Mouse (Mus musculus): ENCODE data around the gene Ubxn7. TPM values are rescaled to one million over a fixed set of nuclear protein-coding genes. Genes with fewer than 3 reads are reported as not detected.
"Not testable (repeated sequence)": the region's sequence is repeated elsewhere in the genome, so short reads cannot be mapped to it uniquely, and the experiment has no call there.

Gene Ubxn7
- polyA plus RNA-seq (2015; fragmentation: Nextera tagmentation; extraction: Ambion mirVana) = 18.1 and 22.1 TPM in 2 replicates

DNA sequence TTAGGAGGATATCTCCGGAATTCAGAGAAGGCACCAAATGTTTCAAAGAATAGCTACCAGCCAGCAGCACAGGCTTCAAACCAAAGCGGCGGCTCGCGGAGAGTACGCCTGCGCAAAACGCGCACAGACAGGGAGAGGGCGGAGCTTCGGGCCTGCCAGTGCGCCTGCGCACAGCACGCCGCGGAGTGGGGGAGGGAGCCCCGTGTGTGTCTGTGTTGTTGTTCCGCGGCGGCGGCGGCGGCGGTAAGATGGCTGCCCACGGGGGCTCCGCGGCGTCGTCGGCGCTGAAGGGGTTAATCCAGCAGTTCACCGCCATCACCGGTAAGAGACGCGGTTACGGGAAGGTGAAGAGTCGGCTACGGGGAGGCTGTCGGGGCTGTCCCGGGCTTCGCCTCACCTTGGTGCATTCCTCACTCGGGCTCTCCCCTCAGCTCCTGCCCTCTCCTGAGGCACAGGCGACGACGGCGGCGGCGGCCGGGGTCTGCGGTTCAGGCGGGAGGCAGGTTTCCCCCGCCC, at the start of gene Ubxn7:
TSS of gene Ubxn7 (plus strand) at position 218 of the 516 bp plus-strand sequence.
- H3K4me2 ChIP-seq (ENCODE audit: low read depth, low read length) = peak within 1 kb of the TSS; percentile 54
- H3K27ac ChIP-seq (ENCODE audit: low read length) = peak within 1 kb of the TSS; percentile 98
- peak within 1 kb of the TSS; percentile 97 for H3K9ac ChIP-seq (ENCODE audit: low read length)
- H3K27me3 ChIP-seq (ENCODE audit: control insufficient read depth, insufficient read depth, low read length) = no peaks in the 10 kb centered on the region
- H3K9me3 ChIP-seq (replicated peaks; ENCODE audit: control insufficient read depth, low read length) = no peaks in the 10 kb centered on the region
- peak; percentile 98 for ATAC-seq (ENCODE audit: insufficient read depth, low FRiP score)
- no peaks in the 10 kb centered on the region for H3K36me3 ChIP-seq (ENCODE audit: control insufficient read depth, insufficient read depth, low read length)
- under 1% methylated on average over 52 of the region's 52 CpGs for WGBS
- H3K4me1 ChIP-seq (ENCODE audit: control insufficient read depth, insufficient read depth, low read length) = no peaks in the 10 kb centered on the region
- H3K4me3 ChIP-seq (replicated peaks; ENCODE audit: low read length) = peak within 1 kb of the TSS; percentile 100

DNA sequence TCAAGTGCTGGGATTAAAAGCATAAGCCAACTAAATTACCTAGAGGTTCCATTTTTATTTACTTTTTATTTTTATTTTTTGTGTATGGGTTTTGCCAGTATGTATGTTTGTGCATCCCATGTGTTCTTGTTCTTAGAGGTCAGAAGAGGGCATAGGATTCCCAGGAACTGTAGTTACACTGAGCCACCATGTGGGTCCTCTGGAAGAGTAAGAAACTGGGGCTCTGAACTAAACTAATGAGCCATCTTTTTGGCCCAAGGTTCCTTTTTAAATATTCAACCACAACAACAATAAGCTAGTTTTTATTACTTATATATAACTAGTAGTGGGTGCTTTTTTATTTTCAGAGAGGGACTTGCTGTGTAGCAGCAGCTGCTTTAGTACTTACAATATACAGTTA, 49.4 kb upstream of the Ubxn7 start:
- Histone ChIP-seq H3K27ac (ENCODE audit: low read length) (no peak overlapping the region), H3K9me3 (replicated peaks; ENCODE audit: control insufficient read depth, low read length) (0 out of 2 replicates have a peak, but pooled peaks cover 5% of the 10 kb centered on the region), H3K4me2 (ENCODE audit: low read depth, low read length) (no peak overlapping the region), H3K36me3 (ENCODE audit: control insufficient read depth, insufficient read depth, low read length) (peaks cover 17% of the 10 kb centered on the region; the same call in 1 of the 2 replicates), H3K4me3 (replicated peaks; ENCODE audit: low read length) (no peak overlapping the region), H3K9ac (ENCODE audit: low read length) (no peak overlapping the region), H3K27me3 (ENCODE audit: control insufficient read depth, insufficient read depth, low read length) (no peaks in the 10 kb centered on the region), H3K4me1 (ENCODE audit: control insufficient read depth, insufficient read depth, low read length) (peaks cover 9% of the 10 kb centered on the region)
- ATAC-seq (ENCODE audit: insufficient read depth, low FRiP score) = no peak

DNA sequence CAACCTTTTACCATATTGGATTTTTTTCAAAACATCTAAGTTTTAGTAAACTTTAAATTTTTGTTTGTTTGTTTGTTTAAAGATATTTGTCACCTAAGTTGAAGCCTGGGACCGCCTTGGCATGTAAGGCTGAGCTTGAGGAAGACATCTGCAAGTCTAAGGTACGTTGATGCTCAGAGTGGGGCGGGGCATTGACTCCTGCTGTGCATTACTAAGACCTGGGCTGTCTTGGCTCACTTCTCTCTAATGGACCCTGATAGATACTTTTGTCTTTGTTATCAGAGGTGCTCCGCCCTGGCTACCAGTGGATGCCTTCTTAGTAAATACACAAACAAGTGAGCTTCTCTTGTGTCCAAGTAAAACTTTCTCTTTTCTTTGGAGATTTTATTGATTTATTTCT, 40.2 kb upstream of the Ubxn7 start:
- H3K27ac ChIP-seq (ENCODE audit: low read length) = no peak overlapping the region
- H3K9ac ChIP-seq (ENCODE audit: low read length) = no peak overlapping the region
- H3K4me1 ChIP-seq (ENCODE audit: control insufficient read depth, insufficient read depth, low read length) = no peaks in the 10 kb centered on the region
- ATAC-seq (ENCODE audit: insufficient read depth, low FRiP score) = no peak
- H3K27me3 ChIP-seq (ENCODE audit: control insufficient read depth, insufficient read depth, low read length) = no peaks in the 10 kb centered on the region
- H3K4me3 ChIP-seq (replicated peaks; ENCODE audit: low read length) = no peak overlapping the region
- no peak overlapping the region for H3K4me2 ChIP-seq (ENCODE audit: low read depth, low read length)
- H3K36me3 ChIP-seq (ENCODE audit: control insufficient read depth, insufficient read depth, low read length) = peaks cover 27% of the 10 kb centered on the region
- no peaks in the 10 kb centered on the region for H3K9me3 ChIP-seq (replicated peaks; ENCODE audit: control insufficient read depth, low read length)
- 93% methylated on average over 4 of the region's 4 CpGs for WGBS

DNA sequence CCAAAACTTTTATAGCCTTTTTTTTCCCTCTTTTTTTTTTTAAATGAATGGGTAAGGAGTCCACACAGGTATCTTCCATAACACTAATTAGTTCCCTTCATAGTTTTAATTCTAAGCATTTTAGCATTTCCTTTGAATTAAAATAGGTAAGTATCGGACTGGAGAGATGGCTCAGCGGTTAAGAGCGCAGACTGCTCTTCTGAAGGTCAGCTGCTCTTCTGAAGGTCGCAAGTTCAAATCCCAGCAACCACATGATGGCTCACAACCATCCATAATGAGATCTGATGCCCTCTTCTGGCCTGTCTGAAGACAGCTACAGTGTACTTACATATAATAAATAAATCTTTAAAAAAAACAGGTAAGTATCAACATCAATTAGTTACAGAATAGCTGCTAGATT, 32.4 kb upstream of the Ubxn7 start:
- H3K9ac ChIP-seq (ENCODE audit: low read length); ATAC-seq (ENCODE audit: insufficient read depth, low FRiP score); H3K9me3 ChIP-seq (replicated peaks; ENCODE audit: control insufficient read depth, low read length); H3K27ac ChIP-seq (ENCODE audit: low read length); H3K4me3 ChIP-seq (replicated peaks; ENCODE audit: low read length); H3K4me1 ChIP-seq (ENCODE audit: control insufficient read depth, insufficient read depth, low read length); H3K4me2 ChIP-seq (ENCODE audit: low read depth, low read length); H3K27me3 ChIP-seq (ENCODE audit: control insufficient read depth, insufficient read depth, low read length): not testable (repeated sequence)
- peaks cover 22% of the 10 kb centered on the region for H3K36me3 ChIP-seq (ENCODE audit: control insufficient read depth, insufficient read depth, low read length)
- WGBS = 94% methylated on average over 4 of the region's 4 CpGs

DNA sequence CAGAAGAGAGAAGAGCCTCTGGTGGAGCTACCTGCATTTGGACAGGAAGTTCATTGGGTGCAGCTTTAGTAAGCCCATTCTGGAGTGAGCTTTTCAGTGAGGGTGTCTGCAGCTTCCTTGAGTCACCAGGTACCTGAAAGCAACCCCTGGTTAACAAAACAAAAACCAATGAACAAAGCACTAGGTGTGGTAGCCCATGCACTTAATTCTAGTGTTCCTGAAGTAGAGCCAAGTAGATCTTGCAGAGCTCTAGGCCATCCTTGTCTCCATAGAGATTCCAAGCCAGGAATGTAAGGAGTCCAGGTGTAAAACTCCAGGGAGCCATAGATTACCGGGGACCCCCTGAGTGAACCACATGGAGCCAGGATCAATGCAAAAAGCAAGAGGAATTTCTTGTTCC, 29.0 kb upstream of the Ubxn7 start:
- no peak overlapping the region for H3K4me2 ChIP-seq (ENCODE audit: low read depth, low read length)
- no peak overlapping the region for H3K4me3 ChIP-seq (replicated peaks; ENCODE audit: low read length)
- H3K27me3 ChIP-seq (ENCODE audit: control insufficient read depth, insufficient read depth, low read length) = no peaks in the 10 kb centered on the region
- WGBS = 54% methylated on average over 1 of the region's 1 CpGs
- ATAC-seq (ENCODE audit: insufficient read depth, low FRiP score) = no peak
- H3K9me3 ChIP-seq (replicated peaks; ENCODE audit: control insufficient read depth, low read length) = no peaks in the 10 kb centered on the region
- peaks cover 9% of the 10 kb centered on the region; the same call in 1 of the 2 replicates for H3K36me3 ChIP-seq (ENCODE audit: control insufficient read depth, insufficient read depth, low read length)
- no peaks in the 10 kb centered on the region for H3K4me1 ChIP-seq (ENCODE audit: control insufficient read depth, insufficient read depth, low read length)
- H3K9ac ChIP-seq (ENCODE audit: low read length) = no peak overlapping the region
- no peak overlapping the region for H3K27ac ChIP-seq (ENCODE audit: low read length)

DNA sequence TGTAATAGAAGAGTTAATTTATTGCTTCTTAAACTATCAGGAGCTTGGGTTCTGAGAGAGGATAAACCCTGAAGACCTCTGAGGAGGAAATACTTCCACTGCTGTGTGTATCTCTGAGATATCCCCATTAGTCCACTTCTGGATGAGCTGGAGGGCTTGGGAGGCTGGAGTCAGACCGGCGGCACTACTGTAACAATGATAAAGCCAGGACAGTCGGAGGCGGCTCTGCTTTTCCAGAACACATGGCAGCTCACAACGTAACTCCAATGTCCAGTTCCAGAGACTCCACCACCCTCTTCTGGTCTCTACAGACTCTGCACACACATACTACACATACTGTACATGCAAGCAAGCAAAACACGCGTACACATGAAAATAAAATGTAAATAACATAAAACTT, 28.2 kb upstream of the Ubxn7 start:
- no peak for ATAC-seq (ENCODE audit: insufficient read depth, low FRiP score)
- Histone ChIP-seq H3K4me1 (ENCODE audit: control insufficient read depth, insufficient read depth, low read length) (no peaks in the 10 kb centered on the region), H3K9ac (ENCODE audit: low read length) (no peak overlapping the region), H3K4me2 (ENCODE audit: low read depth, low read length) (no peak overlapping the region), H3K27ac (ENCODE audit: low read length) (no peak overlapping the region), H3K36me3 (ENCODE audit: control insufficient read depth, insufficient read depth, low read length) (peaks cover 7% of the 10 kb centered on the region; the same call in 1 of the 2 replicates), H3K4me3 (replicated peaks; ENCODE audit: low read length) (no peak overlapping the region), H3K27me3 (ENCODE audit: control insufficient read depth, insufficient read depth, low read length) (no peaks in the 10 kb centered on the region), H3K9me3 (replicated peaks; ENCODE audit: control insufficient read depth, low read length) (no peaks in the 10 kb centered on the region)
- 95% methylated on average over 7 of the region's 7 CpGs for WGBS

DNA sequence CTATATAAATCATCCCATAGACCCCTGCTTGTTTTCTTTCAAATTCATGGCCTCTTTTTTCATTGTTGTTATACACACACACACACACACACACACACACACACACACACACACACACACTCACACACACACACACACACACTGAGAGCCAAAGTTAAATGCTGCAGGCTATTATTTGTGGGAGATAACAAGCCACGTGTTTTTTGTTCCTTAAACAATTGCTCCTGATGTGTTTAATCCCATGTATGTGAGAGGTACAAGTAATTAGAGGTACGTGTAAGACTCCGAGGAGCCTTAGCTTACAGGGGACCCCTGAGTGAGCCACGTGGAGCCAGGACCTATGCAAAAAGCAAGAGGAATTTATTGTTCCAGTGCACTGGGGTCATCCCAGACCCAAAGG, 20.1 kb upstream of the Ubxn7 start:
- Histone ChIP-seq H3K36me3 (ENCODE audit: control insufficient read depth, insufficient read depth, low read length) (no peaks in the 10 kb centered on the region), H3K4me2 (ENCODE audit: low read depth, low read length) (no peak overlapping the region), H3K27me3 (ENCODE audit: control insufficient read depth, insufficient read depth, low read length) (no peaks in the 10 kb centered on the region), H3K9ac (ENCODE audit: low read length) (no peak overlapping the region), H3K4me3 (replicated peaks; ENCODE audit: low read length) (no peak overlapping the region), H3K4me1 (ENCODE audit: control insufficient read depth, insufficient read depth, low read length) (no peaks in the 10 kb centered on the region), H3K9me3 (replicated peaks; ENCODE audit: control insufficient read depth, low read length) (no peaks in the 10 kb centered on the region), H3K27ac (ENCODE audit: low read length) (no peak overlapping the region)
- WGBS = 79% methylated on average over 4 of the region's 4 CpGs
- ATAC-seq (ENCODE audit: insufficient read depth, low FRiP score) = no peak

DNA sequence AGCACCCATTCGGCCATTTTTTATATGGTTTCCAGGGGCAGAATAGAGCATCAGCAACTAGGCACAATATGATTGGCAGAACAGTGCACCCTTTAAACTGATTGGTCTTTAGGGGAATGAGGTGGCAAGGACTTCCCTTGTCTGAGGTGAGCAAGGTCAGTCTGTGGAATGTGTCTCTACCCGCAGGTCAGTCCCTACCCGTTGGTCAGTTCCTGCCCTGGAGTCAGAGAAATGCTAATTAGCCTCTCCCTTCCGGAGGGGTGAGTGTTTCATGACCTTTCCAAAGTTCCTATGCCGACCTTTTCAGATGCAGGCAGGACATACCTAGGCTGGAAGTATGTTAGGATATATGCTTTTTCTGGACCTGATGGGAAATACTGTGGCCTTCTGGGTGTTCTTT, 19.7 kb upstream of the Ubxn7 start:
- Histone ChIP-seq H3K9me3 (replicated peaks; ENCODE audit: control insufficient read depth, low read length) (no peaks in the 10 kb centered on the region), H3K27me3 (ENCODE audit: control insufficient read depth, insufficient read depth, low read length) (no peaks in the 10 kb centered on the region), H3K9ac (ENCODE audit: low read length) (no peak overlapping the region), H3K4me2 (ENCODE audit: low read depth, low read length) (no peak overlapping the region), H3K4me3 (replicated peaks; ENCODE audit: low read length) (no peak overlapping the region), H3K36me3 (ENCODE audit: control insufficient read depth, insufficient read depth, low read length) (no peaks in the 10 kb centered on the region), H3K27ac (ENCODE audit: low read length) (no peak overlapping the region), H3K4me1 (ENCODE audit: control insufficient read depth, insufficient read depth, low read length) (no peaks in the 10 kb centered on the region)
- WGBS = 36% methylated on average over 5 of the region's 5 CpGs
- no peak for ATAC-seq (ENCODE audit: insufficient read depth, low FRiP score)

DNA sequence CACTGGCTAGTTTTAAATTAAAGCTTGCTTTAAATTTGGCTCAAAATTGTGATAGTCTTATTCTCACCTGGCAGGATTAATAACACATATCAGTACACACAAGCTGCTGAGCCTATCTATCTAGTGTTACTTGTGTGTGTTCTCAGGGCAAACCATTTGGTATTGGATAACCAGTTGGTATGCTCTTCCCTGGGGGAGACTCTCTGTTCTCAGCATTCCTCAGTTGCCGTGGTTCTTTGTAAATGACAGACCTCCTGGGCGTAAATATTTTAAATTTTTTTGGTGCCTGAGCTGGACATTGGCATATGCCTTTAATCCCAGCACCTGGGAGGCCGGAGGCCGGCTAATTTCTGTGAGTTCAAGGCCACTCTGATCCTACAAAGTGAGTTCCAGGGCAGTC, 19.2 kb upstream of the Ubxn7 start:
- no peak overlapping the region for H3K9ac ChIP-seq (ENCODE audit: low read length)
- H3K9me3 ChIP-seq (replicated peaks; ENCODE audit: control insufficient read depth, low read length) = no peaks in the 10 kb centered on the region
- H3K4me2 ChIP-seq (ENCODE audit: low read depth, low read length) = no peak overlapping the region
- 50% methylated on average over 4 of the region's 4 CpGs for WGBS
- no peaks in the 10 kb centered on the region for H3K27me3 ChIP-seq (ENCODE audit: control insufficient read depth, insufficient read depth, low read length)
- no peak overlapping the region for H3K27ac ChIP-seq (ENCODE audit: low read length)
- no peak overlapping the region for H3K4me3 ChIP-seq (replicated peaks; ENCODE audit: low read length)
- no peaks in the 10 kb centered on the region for H3K4me1 ChIP-seq (ENCODE audit: control insufficient read depth, insufficient read depth, low read length)
- no peaks in the 10 kb centered on the region for H3K36me3 ChIP-seq (ENCODE audit: control insufficient read depth, insufficient read depth, low read length)
- ATAC-seq (ENCODE audit: insufficient read depth, low FRiP score) = no peak

DNA sequence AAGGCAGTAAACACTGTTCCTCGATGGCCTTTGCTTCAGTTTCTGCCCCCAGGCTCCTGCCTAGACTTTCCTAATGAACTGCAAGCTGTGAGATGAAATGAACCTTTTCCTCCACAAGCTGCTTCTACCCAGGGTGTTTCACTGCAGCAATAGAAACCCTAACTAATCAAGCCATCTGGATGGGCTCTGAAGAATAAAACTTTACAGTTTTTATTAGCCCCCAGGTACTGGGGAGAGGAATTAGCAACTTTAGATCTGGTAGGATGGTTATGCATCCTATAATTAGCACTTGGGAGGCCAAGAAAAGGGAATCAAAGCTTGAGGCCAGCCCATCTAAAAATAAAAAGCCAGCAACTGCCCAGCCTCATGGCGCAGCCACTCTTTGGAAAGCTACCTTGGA, 15.5 kb upstream of the Ubxn7 start:
- ATAC-seq (ENCODE audit: insufficient read depth, low FRiP score) = no peak
- Histone ChIP-seq H3K27me3 (ENCODE audit: control insufficient read depth, insufficient read depth, low read length) (no peaks in the 10 kb centered on the region), H3K36me3 (ENCODE audit: control insufficient read depth, insufficient read depth, low read length) (no peaks in the 10 kb centered on the region), H3K4me3 (replicated peaks; ENCODE audit: low read length) (no peak overlapping the region), H3K9ac (ENCODE audit: low read length) (no peak overlapping the region), H3K9me3 (replicated peaks; ENCODE audit: control insufficient read depth, low read length) (no peaks in the 10 kb centered on the region), H3K4me1 (ENCODE audit: control insufficient read depth, insufficient read depth, low read length) (no peaks in the 10 kb centered on the region), H3K27ac (ENCODE audit: low read length) (no peak overlapping the region), H3K4me2 (ENCODE audit: low read depth, low read length) (no peak overlapping the region)
- 86% methylated on average over 2 of the region's 2 CpGs for WGBS

Measured in stomach, embryonic 16.5 days (tissue).